Mouse (Mus musculus): ENCODE results near the gene Prnd.
A peak's percentile ranks its signal among the peaks of the same experiment; 100 is the strongest.

Prnd gene

GRCm38 (mm10) chr2:131992487-131992886 is 41.8 kb downstream of the Prnd start:
- no peak for DNase-seq

GRCm38 (mm10) chr2:131993151-131993550 is 42.5 kb downstream of the Prnd start:
- no peak for DNase-seq

DNA sequence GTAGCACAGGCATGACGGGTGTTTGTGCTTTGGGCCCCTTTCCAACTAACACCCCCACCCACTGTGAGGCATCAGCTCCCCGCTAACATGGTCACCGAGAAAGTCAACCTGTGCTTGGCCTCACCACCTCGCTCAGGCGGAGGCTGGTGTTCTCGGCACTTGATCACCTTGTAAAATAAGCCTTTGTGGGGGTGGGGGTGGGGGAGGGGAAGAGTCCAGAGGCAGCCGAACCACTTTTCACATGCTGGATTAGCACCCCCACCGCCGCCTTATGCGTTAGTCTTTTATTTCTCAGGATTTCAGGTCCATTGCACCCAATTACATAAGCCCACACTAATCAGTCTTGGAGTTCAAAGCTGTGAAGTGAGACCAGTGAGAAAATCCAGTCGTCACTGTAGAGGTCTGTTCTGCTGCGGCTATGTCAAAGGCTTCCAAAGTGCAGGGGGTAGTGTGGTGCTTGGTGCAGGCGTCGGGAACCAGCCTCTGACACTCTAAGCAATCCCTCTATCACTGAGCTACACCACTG is 43.0 kb downstream of the Prnd start:
- DNase-seq = peak; percentile 67

DNA sequence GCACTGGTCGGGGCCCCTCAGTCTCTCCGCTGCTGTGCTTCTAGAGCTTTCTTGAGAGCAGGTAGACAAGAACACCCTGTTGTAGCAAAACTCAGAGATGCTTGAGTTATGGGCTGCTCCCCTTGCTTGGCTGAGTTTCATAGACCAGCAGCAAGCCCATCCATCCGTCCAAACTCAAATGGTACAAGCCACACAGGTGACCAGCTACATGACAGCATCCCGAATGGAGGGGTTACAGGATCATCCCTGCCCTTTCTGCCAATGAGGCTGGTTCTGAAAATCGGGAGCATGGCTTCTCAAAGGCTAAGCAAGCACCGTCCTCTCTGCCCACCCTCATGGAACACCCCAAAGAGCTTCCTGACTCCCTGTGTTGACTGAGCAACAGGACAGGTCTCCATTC is 44.3 kb downstream of the Prnd start:
- DNase-seq = no peak

- no peak for DNase-seq
These were observed 45.1 kb downstream of the Prnd start for GRCm38 (mm10) chr2:131995742-131996141.

DNA sequence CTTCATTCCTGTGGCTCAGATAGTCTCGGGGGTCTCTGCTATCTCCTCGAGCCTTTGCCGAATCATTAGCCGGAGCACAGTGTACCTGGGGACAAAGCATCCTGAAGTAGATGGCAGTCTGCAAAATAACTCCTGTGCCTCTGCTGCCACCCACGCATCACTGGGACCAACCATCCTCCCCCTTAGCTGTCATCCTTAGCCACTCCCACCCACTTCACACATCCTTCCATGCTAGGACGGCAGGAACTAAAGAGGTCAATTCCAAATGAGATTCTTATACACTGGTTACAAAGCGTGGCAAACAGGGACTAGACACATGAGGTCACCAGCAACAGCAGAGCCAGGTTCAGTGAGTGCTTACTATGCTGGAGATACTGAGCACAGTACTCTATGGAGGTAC is 45.7 kb downstream of the Prnd start:
- no peak for DNase-seq

DNA sequence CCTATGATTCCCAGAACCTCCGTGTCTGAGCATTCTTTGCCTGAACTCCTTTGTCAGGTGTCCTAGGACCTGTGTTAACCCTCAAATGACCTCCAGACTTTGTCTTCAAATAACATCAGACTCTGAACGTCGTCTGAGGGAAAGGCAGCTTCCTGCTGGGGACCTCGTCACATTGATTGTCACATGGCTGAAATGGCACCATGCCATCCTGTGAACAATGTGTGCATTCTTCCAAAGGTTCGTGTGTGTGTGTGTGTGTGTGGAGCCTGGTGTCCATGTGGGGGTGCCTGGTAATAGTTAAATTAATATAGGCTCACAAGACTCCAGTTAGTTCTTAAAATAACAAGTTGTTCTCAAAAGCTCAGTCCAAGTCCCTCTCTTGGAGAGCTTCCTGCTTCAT is 46.7 kb downstream of the Prnd start:
- DNase-seq = peak; percentile 74

DNA sequence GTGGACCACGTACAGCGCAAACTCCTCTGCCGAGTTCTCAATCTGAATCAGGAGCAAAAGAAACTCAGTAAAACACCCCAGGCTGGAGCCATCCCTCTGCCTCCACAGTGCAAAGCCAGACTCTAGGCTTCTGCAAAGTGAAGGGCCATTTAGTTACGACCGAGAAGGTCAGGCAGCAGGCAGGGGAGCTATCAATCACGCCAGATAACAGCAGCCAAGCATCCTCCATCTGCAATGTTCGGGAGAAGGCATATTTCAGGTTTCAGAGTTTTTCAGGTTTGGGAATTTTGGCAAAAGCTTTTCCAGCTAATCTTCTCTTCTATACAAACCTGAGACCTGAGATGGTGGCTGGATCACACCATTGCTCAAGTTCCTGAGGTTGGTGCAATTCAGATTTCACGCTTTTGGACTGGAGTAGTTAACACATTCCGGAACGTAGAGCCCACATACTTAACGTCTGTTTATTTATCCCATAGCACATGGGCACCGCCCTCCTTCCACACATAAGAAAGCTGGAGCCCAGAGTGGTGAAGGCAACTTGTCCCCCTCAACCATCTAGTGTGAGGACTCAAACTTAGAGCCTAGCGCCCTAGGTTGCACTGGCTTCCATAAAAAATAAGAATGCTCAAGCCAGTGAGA is 51.2 kb downstream of the Prnd start:
- no peak for DNase-seq

DNA sequence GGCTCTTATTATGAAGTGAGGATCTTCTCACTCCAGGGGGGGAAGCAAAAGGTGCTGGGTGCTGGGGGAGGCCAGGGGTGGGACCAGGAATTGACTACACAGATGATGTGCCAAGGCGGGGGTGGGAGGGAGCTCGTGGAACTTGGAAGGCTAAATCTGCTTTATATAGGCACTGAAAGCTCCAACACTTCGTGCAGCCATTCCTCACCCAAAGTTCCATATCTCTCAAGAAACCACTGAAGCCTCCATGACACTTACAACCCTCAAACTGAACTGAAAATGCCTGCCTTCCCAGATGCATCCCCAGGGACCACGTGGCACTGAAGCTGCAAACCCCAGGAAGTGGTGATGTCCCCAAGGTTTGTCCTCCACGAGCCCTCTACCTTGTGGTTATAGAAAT is 53.3 kb downstream of the Prnd start:
- no peak for DNase-seq

DNA sequence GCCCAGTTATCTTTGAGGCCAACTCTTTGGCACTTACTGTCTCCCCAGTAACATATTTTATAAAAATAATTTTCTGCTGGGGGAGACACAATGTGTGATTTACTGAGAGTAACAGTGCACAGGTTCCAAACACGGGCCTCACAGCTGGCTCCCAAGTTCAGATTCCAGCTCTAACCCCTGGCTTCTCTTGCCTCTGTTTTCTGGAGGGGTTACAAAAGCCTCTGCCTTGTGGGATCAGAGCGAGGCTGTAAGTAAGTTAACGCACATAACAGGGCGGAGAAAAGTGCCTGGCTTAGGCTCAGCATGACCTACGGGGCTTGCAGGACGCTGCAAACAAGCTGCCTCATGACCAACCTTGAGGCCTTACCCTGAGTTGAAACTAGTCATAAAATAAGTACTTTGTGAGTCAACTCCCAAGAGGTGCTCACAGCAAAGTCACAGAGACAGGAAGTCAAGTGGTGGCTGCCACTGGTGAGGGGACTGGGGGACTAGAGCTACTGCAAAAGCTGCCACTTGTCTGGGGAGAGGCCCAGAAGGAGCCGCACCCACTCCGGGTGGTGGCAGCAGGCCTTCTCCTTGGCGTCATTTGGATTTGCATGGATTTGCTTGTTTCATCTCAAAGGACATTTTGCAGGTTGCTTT is 54.0 kb downstream of the Prnd start:
- DNase-seq = no peak

- no peak for DNase-seq
These were observed 54.8 kb downstream of the Prnd start for GRCm38 (mm10) chr2:132005445-132005844.
